Mouse (Mus musculus): ENCODE results near the gene Zcwpw1.

- TF ChIP-seq CTCF (IDR thresholded peaks at IDR 0.05; ENCODE audit: extremely low read depth, insufficient read depth, low read length) (no peak), POLR2A (IDR thresholded peaks at IDR 0.05; ENCODE audit: extremely low read depth, insufficient read depth, low read length) (no peak)
Measured at GRCm38 (mm10) chr5:137825971-137826370, 38.4 kb downstream of the Zcwpw1 start.

Measured in cortical plate, adult 2 months (tissue).